Mouse (Mus musculus) embryonic facial prominence, embryonic 12.5 days (tissue): Measurements from ENCODE around the gene Ddx46. TPM values are rescaled to one million over a fixed set of nuclear protein-coding genes. Genes with fewer than 3 reads are reported as not detected.
A peak's percentile ranks its signal among the peaks of the same experiment; 100 is the strongest.

Experiments
- ATAC-seq: fragments of 200-750 bp; cut with Nextera tagmentation; 2 replicates; pipeline ENCODE4 v1.8.0; 2017; ENCODE audit not compliant: insufficient number of reproducible peaks, insufficient read depth, low FRiP score, low TSS enrichment
- H3K27ac ChIP-seq: fragments of 300-500 bp; sonication (generic); 2 replicates; pipeline ENCODE4 v1.5.1; 2016; ENCODE audit warnings: mild to moderate bottlenecking
- H3K27me3 ChIP-seq: fragments of 300-500 bp; sonication (generic); 2 replicates; pipeline ENCODE4 v1.6.1; 2016; ENCODE audit warnings: mild to moderate bottlenecking, moderate library complexity
- H3K36me3 ChIP-seq: fragments of 300-500 bp; sonication (generic); 2 replicates; pipeline ENCODE4 v1.6.1; 2016; ENCODE audit warnings: mild to moderate bottlenecking
- H3K4me1 ChIP-seq: fragments of 300-500 bp; sonication (generic); 2 replicates; pipeline ENCODE4 v1.6.1; 2016
- H3K4me2 ChIP-seq: fragments of 300-500 bp; sonication (generic); replicated peaks from 2 replicates; pipeline ENCODE4 v1.6.1; 2016; ENCODE audit warnings: mild to moderate bottlenecking, moderate library complexity
- H3K4me3 ChIP-seq: fragments of 300-500 bp; sonication (generic); 2 replicates; pipeline ENCODE4 v1.5.1; 2016; ENCODE audit warnings: mild to moderate bottlenecking
- H3K9ac ChIP-seq: fragments of 300-500 bp; sonication (generic); 2 replicates; pipeline ENCODE4 v1.6.1; 2016; ENCODE audit warnings: mild to moderate bottlenecking, moderate library complexity
- H3K9me3 ChIP-seq: fragments of 300-500 bp; sonication (generic); 2 replicates; pipeline ENCODE4 v1.6.1; 2016; ENCODE audit warnings: mild to moderate bottlenecking, moderate library complexity
- WGBS: fragments of 180-500 bp; shearing (Covaris S2); methylation state at CpG from one replicate; pipeline ENCODE4 v1.1.7; 2016; 5-methylcytosine and 5-hydroxymethylcytosine counted together
- polyA plus RNA-seq: library from polyadenylated mRNA; unstranded; fragments of >200 nt; fragmentation: Nextera tagmentation; extraction: Ambion mirVana; gene quantifications from 2 replicates; pipeline ENCODE4 v1.2.1, GENCODE M21; 2016

Ddx46 gene
- 42.4 and 45.6 TPM in 2 replicates for polyA plus RNA-seq

- Histone ChIP-seq H3K27ac (0 out of 2 replicates have a peak within 1 kb of the TSS, but pooled peaks have one; percentile 36), H3K27me3 (no peaks in the 10 kb centered on the region), H3K4me3 (peak within 1 kb of the TSS; percentile 100), H3K9me3 (no peaks in the 10 kb centered on the region), H3K4me1 (peaks cover 9% of the 10 kb centered on the region), H3K36me3 (peaks cover 50% of the 10 kb centered on the region), H3K9ac (peak within 1 kb of the TSS; percentile 92), H3K4me2 (peak within 1 kb of the TSS; percentile 78)
- WGBS: 6% methylated on average over 30 of the region's 30 CpGs
- ATAC-seq: peak; percentile 82
Observed at GRCm38 (mm10) chr13:55634639-55635127, at the start of gene Ddx46. Gene Ddx46, plus strand, starts transcription at chr13:55635027.

GRCm38 (mm10) chr13:55591961-55592490, 42.8 kb upstream of the Ddx46 start:
- H3K9me3 ChIP-seq: no peaks in the 10 kb centered on the region
- peaks cover 11% of the 10 kb centered on the region for H3K4me1 ChIP-seq
- peaks cover 28% of the 10 kb centered on the region for H3K36me3 ChIP-seq
- 0 out of 2 replicates have a peak, but pooled peaks have one; percentile 42 for ATAC-seq
- no peak overlapping the region for H3K27ac ChIP-seq
- no peak overlapping the region for H3K9ac ChIP-seq
- H3K4me2 ChIP-seq: no peak overlapping the region; the same call in 1 of the 2 replicates
- H3K27me3 ChIP-seq: no peaks in the 10 kb centered on the region; the same call in 1 of the 2 replicates
- H3K4me3 ChIP-seq: no peak overlapping the region
- WGBS: 76% methylated on average over 4 of the region's 4 CpGs

GRCm38 (mm10) chr13:55592512-55593253, 42.1 kb upstream of the Ddx46 start:
- ATAC-seq: peak; percentile 95
- Histone ChIP-seq H3K27me3 (no peaks in the 10 kb centered on the region; the same call in 1 of the 2 replicates), H3K27ac (peak overlapping the region; percentile 75), H3K36me3 (peaks cover 33% of the 10 kb centered on the region), H3K9ac (peak overlapping the region; percentile 78), H3K9me3 (no peaks in the 10 kb centered on the region), H3K4me3 (peak overlapping the region; percentile 83), H3K4me2 (peak overlapping the region; percentile 62), H3K4me1 (peaks cover 11% of the 10 kb centered on the region)
- 4% methylated on average over 29 of the region's 29 CpGs for WGBS

GRCm38 (mm10) chr13:55593254-55593747, 41.5 kb upstream of the Ddx46 start:
- H3K27ac ChIP-seq: peak overlapping the region; percentile 75; the same call in 1 of the 2 replicates
- H3K27me3 ChIP-seq: no peaks in the 10 kb centered on the region; the same call in 1 of the 2 replicates
- H3K4me2 ChIP-seq: peak overlapping the region; percentile 62
- H3K36me3 ChIP-seq: peaks cover 40% of the 10 kb centered on the region
- 1% methylated on average over 31 of the region's 31 CpGs for WGBS
- H3K9me3 ChIP-seq: no peaks in the 10 kb centered on the region
- ATAC-seq: peak; percentile 29
- H3K4me1 ChIP-seq: peaks cover 11% of the 10 kb centered on the region
- H3K9ac ChIP-seq: peak overlapping the region; percentile 78
- H3K4me3 ChIP-seq: peak overlapping the region; percentile 83

GRCm38 (mm10) chr13:55595375-55595774, 39.5 kb upstream of the Ddx46 start:
- Histone ChIP-seq H3K4me2 (no peak overlapping the region), H3K4me3 (no peak overlapping the region)
- 90% methylated on average over 12 of the region's 12 CpGs for WGBS

GRCm38 (mm10) chr13:55596802-55597201, 38.0 kb upstream of the Ddx46 start:
- peaks cover 19% of the 10 kb centered on the region for H3K4me1 ChIP-seq
- ATAC-seq: no peak
- no peaks in the 10 kb centered on the region for H3K9me3 ChIP-seq
- H3K36me3 ChIP-seq: peaks cover 41% of the 10 kb centered on the region
- no peak overlapping the region for H3K27ac ChIP-seq
- H3K27me3 ChIP-seq: no peaks in the 10 kb centered on the region
- no peak overlapping the region for H3K4me3 ChIP-seq
- no peak overlapping the region for H3K9ac ChIP-seq
- WGBS: 97% methylated on average over 12 of the region's 12 CpGs
- no peak overlapping the region for H3K4me2 ChIP-seq

More at GRCm38 (mm10) chr13:55595375-55595774, 39.5 kb upstream of the Ddx46 start:
- no peak overlapping the region for H3K27ac ChIP-seq
- ATAC-seq: no peak
- peaks cover 41% of the 10 kb centered on the region for H3K36me3 ChIP-seq
- no peaks in the 10 kb centered on the region; the same call in 1 of the 2 replicates for H3K27me3 ChIP-seq
- H3K4me1 ChIP-seq: peaks cover 11% of the 10 kb centered on the region
- no peaks in the 10 kb centered on the region for H3K9me3 ChIP-seq
- H3K9ac ChIP-seq: 0 out of 2 replicates have a peak overlapping the region, but pooled peaks have one; percentile 11

- Histone ChIP-seq H3K4me1 (peaks cover 8% of the 10 kb centered on the region), H3K36me3 (peaks cover 49% of the 10 kb centered on the region), H3K4me3 (peak within 1 kb of the TSS; percentile 92), H3K9me3 (no peaks in the 10 kb centered on the region), H3K27me3 (no peaks in the 10 kb centered on the region), H3K9ac (peak within 1 kb of the TSS; percentile 90), H3K27ac (peak within 1 kb of the TSS; percentile 60; the same call in 1 of the 2 replicates), H3K4me2 (peak within 1 kb of the TSS; percentile 81)
- peak; percentile 78 for ATAC-seq
- WGBS: 10% methylated on average over 51 of the region's 51 CpGs
Observed at GRCm38 (mm10) chr13:55599566-55600540, 35.0 kb upstream of the Ddx46 start, which contains the start of gene B4galt7. Gene B4galt7, plus strand, starts transcription at chr13:55599896.

- H3K4me2 ChIP-seq: peak overlapping the region; percentile 81
- H3K4me1 ChIP-seq: peaks cover 8% of the 10 kb centered on the region
- H3K9me3 ChIP-seq: no peaks in the 10 kb centered on the region
- peaks cover 45% of the 10 kb centered on the region for H3K36me3 ChIP-seq
- peak overlapping the region; percentile 92 for H3K4me3 ChIP-seq
- no peak for ATAC-seq
- H3K27me3 ChIP-seq: no peaks in the 10 kb centered on the region
- peak overlapping the region; percentile 90 for H3K9ac ChIP-seq
- no peak overlapping the region; the same call in 1 of the 2 replicates for H3K27ac ChIP-seq
- WGBS: 22% methylated on average over 9 of the region's 9 CpGs
Observed at GRCm38 (mm10) chr13:55600657-55601056, 34.2 kb upstream of the Ddx46 start.

GRCm38 (mm10) chr13:55601611-55602010, 33.2 kb upstream of the Ddx46 start:
- Histone ChIP-seq H3K27ac (no peak overlapping the region), H3K4me1 (peaks cover 8% of the 10 kb centered on the region), H3K27me3 (no peaks in the 10 kb centered on the region), H3K9ac (no peak overlapping the region), H3K36me3 (peaks cover 44% of the 10 kb centered on the region), H3K9me3 (no peaks in the 10 kb centered on the region), H3K4me3 (no peak overlapping the region), H3K4me2 (no peak overlapping the region)
- 14% methylated on average over 3 of the region's 3 CpGs for WGBS
- ATAC-seq: no peak

- no peak for ATAC-seq
- Histone ChIP-seq H3K27ac (no peak overlapping the region), H3K27me3 (no peaks in the 10 kb centered on the region), H3K4me3 (no peak overlapping the region), H3K4me2 (no peak overlapping the region), H3K36me3 (peaks cover 55% of the 10 kb centered on the region), H3K4me1 (peaks cover 8% of the 10 kb centered on the region), H3K9me3 (no peaks in the 10 kb centered on the region), H3K9ac (no peak overlapping the region)
- WGBS: 96% methylated on average over 3 of the region's 3 CpGs
Observed at GRCm38 (mm10) chr13:55604606-55605005, 30.2 kb upstream of the Ddx46 start.
